Mouse (Mus musculus) embryonic stem cell, embryonic (primary cell): Measurements from ENCODE around the gene Birc3.

Experiments used
- CTCF ChIA-PET, 4 experiments: fragments of 300-600 bp in 2 of 4; fragments of 350-600 bp in 2 of 4; sonication (Branson Sonifier 250); formaldehyde crosslinking; loops; one replicate each; lab custom pipeline; 2022; ENCODE audit warnings: inconsistent platforms in 2 of 4; lab: Charles Lee
- POLR2A ChIA-PET, 4 experiments: fragments of 300-600 bp in 2 of 4; fragments of 350-600 bp in 2 of 4; sonication (Branson Sonifier 250); formaldehyde crosslinking; loops; one replicate each; lab custom pipeline; 2022; ENCODE audit warnings: antibody characterized with exemption in 4 of 4, inconsistent platforms in 1 of 4; lab: Charles Lee

Birc3 gene

DNA sequence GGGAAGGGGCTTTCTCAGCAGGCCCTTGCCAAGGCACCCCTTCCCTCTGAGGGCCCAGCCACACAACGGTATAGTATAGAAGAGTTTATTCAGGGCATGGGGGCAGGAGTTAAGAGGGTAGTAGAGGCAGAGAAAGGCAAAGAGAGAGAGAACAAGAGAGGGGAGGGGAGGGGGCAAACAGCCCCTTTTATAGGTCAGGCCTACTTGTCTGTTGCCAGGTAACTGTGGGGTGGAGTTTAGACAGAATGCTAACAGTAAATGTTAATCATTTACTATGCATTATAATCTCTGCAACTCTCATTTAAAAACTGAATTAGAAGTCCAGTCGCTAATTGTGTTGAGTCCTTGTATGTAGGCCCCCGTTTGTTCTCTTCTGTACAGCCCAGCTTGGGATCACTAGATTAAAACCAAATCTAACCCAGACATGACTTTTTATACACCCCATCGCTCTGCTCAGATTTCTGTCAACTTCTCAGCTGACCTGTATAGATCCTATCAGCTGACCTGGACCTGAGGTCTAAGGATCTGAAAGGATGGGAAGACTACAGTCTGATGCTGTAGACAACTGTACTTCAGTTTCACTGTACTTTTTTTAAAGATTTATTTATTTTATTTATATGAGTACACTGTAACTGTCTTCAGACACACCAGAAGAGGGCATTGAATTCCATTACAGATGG lies 27.6 kb downstream of the Birc3 start:
- POLR2A ChIA-PET: interaction anchor here in 1 of 4 experiments (3.7 kb wide), 1 partner anchor 9 kb away, joined by 17 read pairs; the partner anchor contains the start of gene Birc2

DNA sequence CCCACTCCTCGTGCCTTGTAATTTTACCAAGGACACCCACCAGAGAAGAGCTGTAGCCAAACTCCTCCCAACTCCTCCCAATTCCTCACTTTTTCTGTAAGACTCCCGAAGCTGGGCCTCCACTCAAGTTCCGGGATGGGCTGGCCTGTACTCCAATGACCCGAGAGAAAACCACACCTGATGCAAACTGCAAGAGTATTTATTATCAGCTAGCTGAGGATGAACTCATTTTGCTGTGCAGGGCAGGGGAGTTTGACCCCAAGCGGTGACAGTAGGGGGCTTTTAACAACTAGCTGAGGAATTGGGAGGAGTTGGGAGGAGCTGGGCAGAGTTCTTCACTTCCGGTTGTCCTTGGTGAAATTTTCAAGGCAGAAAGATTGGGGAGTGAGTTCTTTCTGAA lies 31.8 kb downstream of the Birc3 start:
- CTCF ChIA-PET: no interaction called here
- POLR2A ChIA-PET: interaction anchor here in 2 of 4 experiments (1.4 to 1.9 kb wide), 2 partner anchors 78 to 129 kb away, joined by 4 to 9 read pairs; partner anchors contain the start of gene Tmem123 (in 1 of the 2)

More for the DNA sequence above, 27.6 kb downstream of the Birc3 start:
- CTCF ChIA-PET: no interaction called here

DNA sequence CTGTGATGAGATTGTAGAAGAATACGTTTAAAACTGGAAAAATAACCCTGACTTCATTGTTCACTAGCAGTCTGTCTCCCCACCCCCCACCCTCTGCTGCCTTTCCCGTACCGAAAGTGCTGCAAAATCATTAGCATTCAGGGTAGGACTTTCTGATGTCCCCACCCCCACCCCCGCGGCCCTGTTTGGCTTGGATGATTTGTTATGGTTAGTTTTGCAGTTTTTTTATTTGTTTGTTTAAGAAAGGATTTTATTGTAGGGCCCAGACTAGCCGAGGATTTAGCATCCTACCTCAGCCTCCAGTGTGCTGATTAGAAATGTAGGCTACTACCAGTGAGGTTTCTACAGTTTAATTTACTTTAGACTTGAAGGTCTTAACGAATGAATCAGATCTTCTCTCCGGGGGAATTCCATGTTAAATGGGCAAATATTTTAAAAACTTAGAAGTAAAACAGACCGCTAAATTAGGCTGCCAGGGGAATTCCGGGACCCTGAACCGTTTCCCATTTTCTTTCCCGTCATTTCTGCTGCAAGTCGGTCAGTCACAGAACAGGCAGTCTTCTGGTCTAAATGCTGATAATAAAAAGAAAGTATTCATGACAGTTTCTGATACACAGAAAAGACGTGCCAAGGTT lies 35.1 kb downstream of the Birc3 start:
- POLR2A ChIA-PET: interaction anchor here (0.9 to 4.9 kb wide), 37 partner anchors 9 to 297 kb away, joined by 3 to 77 read pairs (median 8); partner anchors contain the start of genes Tmem123 (in 3 of the 4), Birc3 (in 2 of the 4), Yap1 (in 2 of the 4) and Cep126 (in 1 of the 4)
- CTCF ChIA-PET: interaction anchor here in 1 of 4 experiments (1.5 kb wide), 1 partner anchor 64 kb away, joined by 4 read pairs; no protein-coding TSS in a partner anchor

DNA sequence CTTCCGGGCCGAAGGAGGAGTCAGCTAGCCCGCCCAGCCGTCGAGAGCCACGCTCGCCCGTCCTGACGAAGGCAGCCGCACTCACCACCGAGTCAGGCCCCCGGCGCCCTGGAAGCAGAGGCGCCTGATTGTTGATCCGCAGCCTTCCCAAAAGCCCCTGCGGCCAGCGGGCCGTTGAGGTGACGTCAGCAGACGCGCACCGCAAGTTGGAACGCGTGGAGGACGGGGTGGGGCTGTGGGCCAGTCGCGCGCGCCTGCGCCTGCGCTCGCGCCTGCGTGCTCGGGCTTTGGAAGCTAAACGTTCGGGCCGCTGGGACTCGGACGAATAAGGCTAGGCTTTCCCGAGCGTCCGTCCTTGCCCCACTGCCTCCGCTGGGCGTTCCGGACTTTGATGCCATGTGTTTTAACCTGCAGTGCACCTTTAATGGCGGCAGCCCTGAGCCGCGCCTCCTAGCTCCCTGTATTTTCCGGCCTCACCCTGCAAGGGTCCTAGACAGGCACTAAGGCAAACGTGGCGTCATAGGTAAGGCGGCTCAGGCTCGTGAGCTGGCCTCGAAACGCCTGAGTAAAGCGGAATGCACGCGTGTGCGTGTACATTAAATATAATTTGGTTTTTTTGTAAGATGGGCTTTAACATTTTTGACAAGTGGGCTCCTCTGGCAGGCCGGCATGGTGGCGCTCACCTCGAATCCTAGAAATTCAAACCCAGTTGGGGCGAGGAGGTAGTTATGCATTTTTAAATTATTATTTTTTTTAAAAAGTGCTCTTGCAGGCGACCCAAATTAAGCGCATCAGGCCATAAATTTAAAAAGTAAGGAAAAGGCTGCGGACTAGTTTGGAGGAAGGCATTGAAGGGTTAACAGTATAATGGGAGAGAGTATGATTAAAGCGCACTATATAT lies 35.8 kb downstream of the Birc3 start, which contains the start of gene Birc2:
Birc2 (minus strand) TSS at position 160 of the 901 bp plus-strand sequence.
- CTCF ChIA-PET: interaction anchor here in 3 of 4 experiments (0.9 to 1.5 kb wide), 5 partner anchors 14 to 182 kb away, joined by 3 to 4 read pairs (median 4); no protein-coding TSS in a partner anchor
- POLR2A ChIA-PET: interaction anchor here (0.6 to 4.9 kb wide), 87 partner anchors 10 to 657 kb away, joined by 3 to 77 read pairs (median 5); partner anchors contain the start of genes Tmem123 (in 4 of the 4), Birc3 (in 3 of the 4), Yap1 (in 2 of the 4) and Cep126 (in 1 of the 4)

DNA sequence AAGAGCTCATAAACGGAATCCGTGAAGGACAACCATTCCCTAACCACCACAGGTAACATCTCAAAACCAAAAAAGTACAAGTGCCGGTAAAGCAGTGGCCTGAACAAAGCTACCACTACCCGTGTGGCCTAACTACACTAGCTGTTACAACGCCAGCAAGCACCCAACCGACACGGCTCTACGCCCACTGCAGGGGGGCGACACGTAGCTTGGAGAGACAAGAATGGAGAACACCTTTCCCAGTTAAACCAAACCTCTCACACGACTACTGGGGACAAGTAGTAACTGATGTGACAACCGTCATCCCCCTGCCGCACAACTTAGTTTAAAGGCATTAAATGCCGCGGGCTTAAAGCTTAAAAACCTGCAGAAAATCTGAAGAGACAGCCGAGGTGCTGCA lies 36.7 kb downstream of the Birc3 start:
- POLR2A ChIA-PET: interaction anchor here (0.6 to 4.9 kb wide), 79 partner anchors 9 to 656 kb away, joined by 3 to 77 read pairs (median 5); partner anchors contain the start of genes Tmem123 (in 4 of the 4), Birc3 (in 3 of the 4), Yap1 (in 2 of the 4) and Cep126 (in 1 of the 4)
- CTCF ChIA-PET: interaction anchor here in 3 of 4 experiments (0.9 to 1.0 kb wide), 5 partner anchors 15 to 183 kb away, joined by 3 to 4 read pairs (median 3); no protein-coding TSS in a partner anchor

DNA sequence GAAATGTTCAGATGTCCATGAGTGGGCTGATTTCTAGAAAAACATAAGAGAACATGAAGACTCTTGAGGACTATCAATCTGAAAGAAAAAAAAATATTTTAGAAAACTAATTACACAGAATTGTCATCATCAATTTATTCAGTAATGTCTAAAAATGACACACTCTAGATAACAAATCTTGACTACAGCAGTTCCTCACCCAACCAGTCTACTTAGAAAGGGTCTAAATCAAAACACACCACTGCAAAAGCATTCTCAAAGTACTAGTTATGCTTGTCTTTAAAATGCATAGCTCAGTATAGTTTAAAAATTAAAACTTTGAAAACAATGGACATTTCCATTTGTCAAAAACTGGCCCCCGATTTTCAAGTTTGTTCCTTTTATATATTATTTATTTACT lies 37.7 kb downstream of the Birc3 start:
- ChIA-PET CTCF (interaction anchor here in 1 of 4 experiments (1.0 kb wide), 1 partner anchor 118 kb away, joined by 3 read pairs; no protein-coding TSS in a partner anchor), POLR2A (interaction anchor here in 3 of 4 experiments (0.5 to 4.9 kb wide), 23 partner anchors 9 to 460 kb away, joined by 3 to 77 read pairs (median 12); partner anchors contain the start of genes Tmem123 (in 3 of the 3), Birc3 (in 2 of the 3) and Yap1 (in 1 of the 3))

DNA sequence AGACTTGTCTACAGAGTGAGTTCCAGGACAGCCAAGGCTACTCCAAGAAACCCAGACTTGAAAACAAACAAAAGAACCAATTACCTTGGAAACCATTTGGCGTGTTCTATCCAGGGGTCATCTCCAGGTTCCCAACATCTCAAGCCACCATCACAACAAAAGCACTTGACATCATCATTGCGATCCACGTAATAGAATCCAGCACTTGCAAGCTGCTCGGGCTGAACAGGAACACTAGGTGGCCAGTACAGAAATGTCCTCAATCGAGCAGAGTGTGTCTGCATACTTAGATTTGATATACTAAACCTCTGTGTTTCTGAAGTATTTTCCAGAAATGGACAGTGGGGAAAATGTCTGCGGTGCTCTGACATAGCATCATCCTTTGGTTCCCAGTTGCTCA lies 39.6 kb downstream of the Birc3 start:
- POLR2A ChIA-PET: interaction anchor here in 3 of 4 experiments (0.6 to 4.9 kb wide), 4 partner anchors 19 to 170 kb away, joined by 3 to 77 read pairs (median 4); partner anchors contain the start of gene Tmem123 (in 1 of the 3)

DNA sequence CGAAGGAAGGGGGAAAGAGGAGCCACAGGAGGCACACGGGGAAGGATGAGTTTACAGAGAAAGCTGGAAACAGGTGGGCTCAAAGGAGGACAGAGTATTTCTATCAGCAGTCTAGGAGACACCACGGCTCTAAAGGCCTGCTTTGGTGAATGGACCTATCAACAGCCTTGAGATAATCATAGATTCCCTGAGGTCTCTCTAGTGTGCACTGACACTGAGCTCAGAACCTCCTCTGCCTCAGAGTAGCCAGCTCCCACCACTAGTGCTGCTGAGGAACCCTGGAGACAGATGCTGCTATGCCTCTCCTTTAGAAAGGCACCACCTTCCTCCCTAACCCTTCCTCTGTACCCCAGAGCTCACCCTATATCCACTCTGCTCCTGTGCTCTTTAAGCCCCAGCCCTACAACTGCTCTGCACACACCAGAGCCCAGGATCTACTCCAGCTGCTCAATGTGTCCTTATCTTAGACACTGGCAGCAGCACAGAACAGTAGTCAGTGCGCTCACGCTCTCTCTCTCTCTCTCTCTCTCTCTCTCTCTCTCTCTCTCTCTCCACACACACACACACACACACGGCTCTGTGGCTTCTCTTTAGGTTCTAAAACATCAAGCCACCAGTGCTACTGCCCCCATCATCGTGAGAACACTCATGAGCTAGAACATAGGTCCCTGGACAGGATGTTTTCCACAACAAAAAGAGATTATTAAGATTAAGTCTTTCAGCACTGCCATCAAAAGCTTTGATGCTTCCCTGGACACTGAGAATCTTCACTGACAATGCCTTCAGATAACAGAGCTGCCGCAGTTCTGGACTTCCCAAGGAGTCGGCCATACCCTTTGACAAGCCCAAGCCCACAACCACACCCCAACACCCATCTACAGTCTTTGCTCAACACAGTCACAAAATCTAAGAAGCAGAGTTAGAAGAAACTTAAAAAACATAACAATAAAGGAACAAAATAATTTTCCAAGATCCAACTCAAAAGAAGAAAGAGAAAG lies 43.2 kb downstream of the Birc3 start:
- ChIA-PET POLR2A (interaction anchor here (0.6 to 2.8 kb wide), 12 partner anchors 10 to 81 kb away, joined by 3 to 10 read pairs (median 4); partner anchors contain the start of gene Tmem123 (in 1 of the 4)), CTCF (interaction anchor here in 1 of 4 experiments (1.8 kb wide), 1 partner anchor 26 kb away, joined by 4 read pairs; no protein-coding TSS in a partner anchor)

More for the DNA sequence above, 39.6 kb downstream of the Birc3 start:
- CTCF ChIA-PET: interaction anchor here in 1 of 4 experiments (0.5 kb wide), 1 partner anchor 85 kb away, joined by 3 read pairs; no protein-coding TSS in a partner anchor

DNA sequence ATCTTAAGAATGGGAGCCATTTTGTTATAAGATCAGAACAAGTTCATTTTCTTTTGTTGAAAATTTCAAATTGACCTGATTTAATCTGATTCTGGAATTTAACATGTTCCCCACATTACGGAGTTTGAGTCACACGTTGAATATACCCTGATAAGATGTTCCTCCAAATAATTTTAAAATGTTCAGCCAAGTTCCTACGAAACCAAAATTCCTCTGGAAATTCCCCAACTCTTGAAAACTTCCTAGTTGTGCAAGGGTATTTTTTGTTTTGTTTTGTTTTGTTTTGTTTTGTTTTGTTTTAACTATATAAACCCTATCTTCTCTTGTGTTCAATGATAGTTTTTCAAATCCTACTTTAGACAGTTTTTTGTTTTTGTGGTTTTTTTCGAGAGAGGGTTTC lies 44.3 kb downstream of the Birc3 start:
- CTCF ChIA-PET: no interaction called here
- POLR2A ChIA-PET: interaction anchor here in 2 of 4 experiments (1.0 to 2.3 kb wide), 3 partner anchors 9 to 12 kb away, joined by 4 to 7 read pairs (median 4); no protein-coding TSS in a partner anchor

DNA sequence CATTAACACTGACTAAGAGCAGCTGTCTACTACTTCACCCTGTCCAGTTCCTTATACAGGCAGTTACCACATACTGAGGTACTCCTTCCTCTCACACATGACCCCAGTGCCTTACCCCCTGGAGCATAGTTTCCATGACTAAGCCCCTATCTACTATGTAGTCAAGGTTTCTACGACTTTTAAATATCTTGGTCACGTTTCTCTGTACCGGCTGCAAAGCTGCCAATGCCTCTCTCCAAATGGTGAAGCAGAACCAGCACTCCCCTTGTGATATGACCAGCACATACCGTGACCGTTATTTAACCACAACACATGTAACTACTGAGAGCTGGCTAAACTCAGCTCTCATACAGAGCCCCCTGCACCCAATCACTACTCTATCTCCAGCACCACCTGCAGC lies 48.1 kb downstream of the Birc3 start:
- CTCF ChIA-PET: no interaction called here

DNA sequence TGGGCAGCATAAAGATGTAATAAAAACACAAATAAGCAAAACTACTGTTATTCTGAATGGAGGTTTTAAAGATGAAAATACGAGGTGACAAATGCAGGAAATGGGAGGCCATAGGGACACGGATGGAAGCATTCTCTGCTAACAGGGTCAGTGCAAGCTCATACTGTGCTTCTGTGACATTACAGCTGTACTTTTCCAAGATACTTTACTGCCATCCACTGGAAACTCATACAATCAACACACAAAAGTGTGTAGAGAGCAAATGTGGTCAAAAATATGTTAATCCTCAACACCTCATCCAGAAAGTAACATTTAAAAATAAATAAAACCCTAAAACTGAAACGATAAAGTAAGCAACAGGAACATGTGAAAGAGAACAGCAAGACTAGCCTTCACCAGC lies 50.2 kb downstream of the Birc3 start:
- ChIA-PET CTCF (interaction anchor here in 1 of 4 experiments (0.9 kb wide), 1 partner anchor 203 kb away, joined by 4 read pairs; no protein-coding TSS in a partner anchor), POLR2A (interaction anchor here in 3 of 4 experiments (0.7 to 4.7 kb wide), 7 partner anchors 9 to 96 kb away, joined by 3 to 23 read pairs (median 5); partner anchors contain the start of genes Birc2 (in 2 of the 3) and Tmem123 (in 1 of the 3))

More for the DNA sequence above, 48.1 kb downstream of the Birc3 start:
- POLR2A ChIA-PET: interaction anchor here in 3 of 4 experiments (0.9 to 3.3 kb wide), 6 partner anchors 11 to 90 kb away, joined by 3 to 16 read pairs (median 6); partner anchors contain the start of genes Birc2 (in 3 of the 3) and Tmem123 (in 1 of the 3)

DNA sequence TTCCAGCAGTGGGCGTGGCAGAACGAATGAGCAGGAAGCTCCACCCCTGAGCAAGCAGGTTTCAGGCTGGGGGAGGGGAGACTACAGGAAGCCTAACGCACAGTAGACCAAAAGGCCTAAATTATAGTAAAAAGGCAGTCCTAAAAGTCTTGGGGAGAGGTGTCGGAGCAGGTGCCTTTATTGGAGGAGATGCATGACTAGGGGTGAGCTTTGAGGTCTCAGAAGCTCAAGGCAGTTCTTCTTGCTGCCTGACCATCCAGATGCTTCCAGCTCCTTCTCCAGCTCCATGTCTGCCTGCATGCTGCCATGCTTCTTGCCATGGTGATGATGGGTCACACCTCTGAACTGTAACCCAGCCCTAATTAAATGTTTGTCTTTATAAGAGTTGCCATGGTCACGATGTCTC lies 67.9 kb downstream of the Birc3 start:
- ChIA-PET CTCF (no interaction called here), POLR2A (interaction anchor here in 2 of 4 experiments (0.7 to 2.3 kb wide), 4 partner anchors 9 to 32 kb away, joined by 3 to 11 read pairs (median 6); partner anchors contain the start of gene Birc2 (in 1 of the 2))
